22 mouse cellular contexts compared by ENCODE assay signal in the genomic region with DNA sequence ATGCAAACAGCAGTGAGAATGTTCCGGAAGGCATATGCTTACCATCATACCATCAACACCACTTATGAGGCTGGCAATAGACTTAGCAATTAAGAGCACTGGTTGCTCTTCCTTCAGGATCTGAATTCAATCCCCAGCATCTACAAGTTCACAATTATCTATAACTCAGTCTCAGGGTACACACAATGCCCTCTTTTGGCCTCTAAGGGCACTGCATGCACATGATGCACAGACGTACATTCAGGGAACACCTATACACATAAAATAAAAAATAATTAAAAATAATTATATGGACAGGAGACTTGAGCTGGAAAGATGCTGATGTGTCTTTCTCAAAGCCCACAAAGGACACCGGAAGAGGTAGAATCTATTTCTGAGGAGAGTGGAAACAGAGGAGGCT. TPM values are rescaled to one million over a fixed set of nuclear protein-coding genes. Genes with fewer than 3 reads are reported as not detected.
A peak's percentile ranks its signal among the peaks of the same experiment; 100 is the strongest.
DNase-seq lines count a peak whose midpoint lies in the region; ATAC-seq and TF ChIP-seq lines count a peak whose summit lies in the region.
"Had no signal": no experiment of that assay in that cellular context is flagged by ENCODE, and none has a peak within 500 bp of the region (broad histone marks: within the 10 kb centered on the region; RNA-seq: fewer than 3 reads in every experiment).

No protein-coding gene starts in this region.

- ATAC-seq in limb, embryonic 11.5 days (ENCODE audit: insufficient number of reproducible peaks, low FRiP score, low TSS enrichment, low read depth), result no peak
- ATAC-seq: hindbrain, embryonic 16.5 days had no signal

- H3K9ac ChIP-seq in limb, embryonic 11.5 days (ENCODE audit: low read length), result no peak overlapping the region
- H3K9ac ChIP-seq in ES-E14 (ENCODE audit: insufficient read depth, low read depth, low read length, poor library complexity, severe bottlenecking), result no peak overlapping the region
- H3K9ac ChIP-seq: embryonic facial prominence, embryonic 12.5 days; limb, embryonic 12.5 days; liver, embryonic 14.5 days had no signal

- H3K9me3 ChIP-seq in limb, embryonic 11.5 days (ENCODE audit: control insufficient read depth, low read length), result no peaks in the 10 kb centered on the region
- no peaks in the 10 kb centered on the region for H3K9me3 ChIP-seq in limb, embryonic 10.5 days (replicated peaks)
- H3K9me3 ChIP-seq in ES-E14 (ENCODE audit: control insufficient read depth, insufficient read depth, low read depth, low read length), result no peaks in the 10 kb centered on the region
- H3K9me3 ChIP-seq: embryonic facial prominence, embryonic 12.5 days; limb, embryonic 12.5 days had no signal

- no peaks in the 10 kb centered on the region for H3K27me3 ChIP-seq in limb, embryonic 11.5 days (ENCODE audit: control insufficient read depth, insufficient read depth, low read length)
- H3K27me3 ChIP-seq in limb, embryonic 10.5 days (ENCODE audit: low read depth, poor library complexity, severe bottlenecking), result no peaks in the 10 kb centered on the region
- H3K27me3 ChIP-seq: embryonic facial prominence, embryonic 12.5 days; limb, embryonic 12.5 days had no signal

- peak; percentile 53 for DNase-seq in heart, adult 11 months
- DNase-seq in heart, postnatal 14 days, result no peak
- peak; percentile 16 for DNase-seq in limb, embryonic 11.5 days (ENCODE audit: low spot score)
- DNase-seq in limb, embryonic 10.5 days (ENCODE audit: low spot score), result no peak
- DNase-seq in 3T3-L1 (ENCODE audit: low read depth, low spot score) (peak; percentile 12), ES-E14 (ENCODE audit: low read depth, low spot score) (no peak)
- no peak for DNase-seq in spleen, adult 18-20 months
- no peak for DNase-seq in heart, adult 8-10 months (ENCODE audit: low spot score)
- DNase-seq: adrenal gland, postnatal 10 days; cerebellum, adult 2 months; gastrocnemius, postnatal 14 days; heart, postnatal 36 days; kidney, adult 8-10 months; layer of hippocampus, postnatal 36 days had no signal

- in situ Hi-C loops in ES-E14 (cut with MboI; ENCODE audit: low sequenced_read_pairs in 2 of 2, unreplicated experiment in 2 of 2), result no loop called here

- 85% methylated on average over 3 of the region's 3 CpGs for WGBS in limb, embryonic 11.5 days
- WGBS in limb, embryonic 10.5 days, result 84% methylated on average over 3 of the region's 3 CpGs

- H3K4me2 ChIP-seq in limb, embryonic 11.5 days (ENCODE audit: low read depth, severe bottlenecking), result no peak overlapping the region
- H3K4me2 ChIP-seq: embryonic facial prominence, embryonic 12.5 days; heart, embryonic 11.5 days; limb, embryonic 12.5 days; midbrain, embryonic 11.5 days had no signal

- intact Hi-C loops in heart, postnatal 14 days (cut with DNase I), result no loop called here

- H3K27ac ChIP-seq in limb, embryonic 11.5 days (replicated peaks; ENCODE audit: low read depth, low read length), result no peak overlapping the region
- no peak overlapping the region for H3K27ac ChIP-seq in limb, embryonic 10.5 days
- H3K27ac ChIP-seq in ES-E14 (ENCODE audit: insufficient read depth, low read depth, low read length, poor library complexity, severe bottlenecking), result no peak overlapping the region
- H3K27ac ChIP-seq: embryonic facial prominence, embryonic 12.5 days; limb, embryonic 12.5 days; liver, embryonic 14.5 days had no signal

- H3K36me3 ChIP-seq in limb, embryonic 11.5 days (ENCODE audit: control insufficient read depth, insufficient read depth, low read length), result no peaks in the 10 kb centered on the region
- no peaks in the 10 kb centered on the region for H3K36me3 ChIP-seq in limb, embryonic 10.5 days
- H3K36me3 ChIP-seq in ES-E14 (ENCODE audit: control insufficient read depth, insufficient read depth, low read length, poor library complexity, severe bottlenecking), result no peaks in the 10 kb centered on the region
- H3K36me3 ChIP-seq: embryonic facial prominence, embryonic 12.5 days; limb, embryonic 12.5 days had no signal

- H3K4me1 ChIP-seq in limb, embryonic 11.5 days (ENCODE audit: control insufficient read depth, insufficient read depth, low read length), result no peaks in the 10 kb centered on the region
- 0 out of 2 replicates have a peak, but pooled peaks cover 5% of the 10 kb centered on the region for H3K4me1 ChIP-seq in limb, embryonic 10.5 days
- no peaks in the 10 kb centered on the region for H3K4me1 ChIP-seq in ES-E14 (ENCODE audit: control insufficient read depth in 2 of 2, insufficient read depth in 2 of 2, low read length in 2 of 2, poor library complexity in 1 of 2)
- H3K4me1 ChIP-seq: embryonic facial prominence, embryonic 12.5 days; limb, embryonic 12.5 days had no signal

- no peak overlapping the region for H3K4me3 ChIP-seq in limb, embryonic 11.5 days (ENCODE audit: low read depth, low read length)
- H3K4me3 ChIP-seq in limb, embryonic 10.5 days, result no peak overlapping the region
- H3K4me3 ChIP-seq in ES-E14 (ENCODE audit: insufficient read depth in 1 of 2, low read depth in 1 of 2, low read length in 2 of 2, poor library complexity in 1 of 2, severe bottlenecking in 1 of 2), result no peak overlapping the region
- H3K4me3 ChIP-seq: embryonic facial prominence, embryonic 12.5 days; limb, embryonic 12.5 days had no signal

TF ChIP-seq in ES-E14, 5 proteins besides CTCF, POLR2A, EP300 and RAD21:
- TF ChIP-seq CHD2 (IDR thresholded peaks at IDR 0.05; ENCODE audit: low read depth, low read length), result no peak
- 0 out of 2 replicates have a peak, but pooled peaks have one; percentile 21 for TF ChIP-seq ZC3H11A (IDR thresholded peaks at IDR 0.05; ENCODE audit: borderline replicate concordance, low read depth, low read length)
- no peak for TF ChIP-seq MAFK (IDR thresholded peaks at IDR 0.05; ENCODE audit: insufficient read depth, low read depth, low read length)

RNA-seq across cellular contexts. Expression of a gene that starts 10.2 kb away (rescaled TPM):
- 10 to 100 TPM in 1 of 2 experiments, 1 to 10 TPM in 1; 9.6 to 10.8 TPM for total RNA-seq in heart, postnatal 14 days (2021)
- 8.4 and 10.3 TPM in 2 replicates for polyA plus RNA-seq in limb, embryonic 11.5 days (2014; fragmentation: Nextera tagmentation; extraction: Ambion mirVana)
- 3.5 and 6.5 TPM in 2 replicates for polyA plus RNA-seq in limb, embryonic 10.5 days (2016; fragmentation: Nextera tagmentation; extraction: Ambion mirVana)
- 11.2 and 14.1 TPM in 2 replicates for total RNA-seq in ES-E14 (2012; rRNA removed)
- total RNA-seq in heart, adult 8-10 months (2022), result 10 to 100 TPM in 2 of 4 experiments, 1 to 10 TPM in 2; 8.7 to 15.2 (median 12.4) TPM
- total RNA-seq: neutrophil, adult 5-6 weeks had no signal

RNA-seq across cellular contexts. Expression of a gene that starts 16.9 kb away (rescaled TPM):
- not detected for total RNA-seq in heart, postnatal 14 days (2021)
- polyA plus RNA-seq in limb, embryonic 11.5 days (2014; fragmentation: Nextera tagmentation; extraction: Ambion mirVana), result not detected in 2 replicates
- polyA plus RNA-seq in limb, embryonic 10.5 days (2016; fragmentation: Nextera tagmentation; extraction: Ambion mirVana), result not detected in 2 replicates
- not detected in 2 replicates for total RNA-seq in ES-E14 (2012; rRNA removed)
- not detected for total RNA-seq in heart, adult 8-10 months (2022)
- total RNA-seq: gastrocnemius, postnatal 14 days; heart, postnatal 36 days; neutrophil, adult 5-6 weeks had no signal
- polyA plus RNA-seq: C2C12; cerebellum, adult 2 months; embryonic facial prominence, embryonic 12.5 days; heart, embryonic 11.5 days; hindbrain, embryonic 16.5 days; limb, embryonic 12.5 days; liver, embryonic 14.5 days; midbrain, embryonic 11.5 days had no signal

RNA-seq across cellular contexts. Expression of a gene that starts 45.1 kb away (rescaled TPM):
- 1 to 10 TPM; 2.0 TPM for total RNA-seq in heart, postnatal 14 days (2021)
- 3.0 and 3.5 TPM in 2 replicates for polyA plus RNA-seq in limb, embryonic 11.5 days (2014; fragmentation: Nextera tagmentation; extraction: Ambion mirVana)
- 2.0 and 2.9 TPM in 2 replicates for polyA plus RNA-seq in limb, embryonic 10.5 days (2016; fragmentation: Nextera tagmentation; extraction: Ambion mirVana)
- total RNA-seq in ES-E14 (2012; rRNA removed), result 12.0 and 19.7 TPM in 2 replicates
- 1 to 10 TPM in 3 of 4 experiments, under 1 TPM in 1; 0.79 to 2.5 (median 1.2) TPM for total RNA-seq in heart, adult 8-10 months (2022)

Comparison
In these comparisons a context has a peak if more than half of its experiments do, and no peak if none do; other contexts are left out.
1. DNase-seq: peak in heart, adult 11 months (single experiment), limb, embryonic 11.5 days (single experiment) and 3T3-L1 (single experiment); none in heart, postnatal 14 days (0 of 2), limb, embryonic 10.5 days (single experiment), ES-E14 (single experiment), spleen, adult 18-20 months (0 of 2) and heart, adult 8-10 months (single experiment).